Mouse (Mus musculus) hindbrain, embryonic 16.5 days (tissue): Measurements from ENCODE around the gene Zfp827. TPM values are rescaled to one million over a fixed set of nuclear protein-coding genes. Genes with fewer than 3 reads are reported as not detected.

Experiments
- ATAC-seq: fragments of 200-750 bp; cut with Nextera tagmentation; 2 replicates; pipeline ENCODE4 v1.8.0; 2017; ENCODE audit warnings: moderate TSS enrichment, moderate library complexity
- H3K27ac ChIP-seq: fragments of 300-500 bp; sonication (generic); 2 replicates; pipeline ENCODE4 v1.5.1; 2014; ENCODE audit warnings: low read depth, mild to moderate bottlenecking, control low read depth, low read length, moderate library complexity
- H3K27me3 ChIP-seq: fragments of 300-500 bp; sonication (generic); replicated peaks from 2 replicates; pipeline ENCODE4 v1.6.1; 2014; ENCODE audit warnings: low read length; ENCODE audit not compliant: control insufficient read depth, insufficient read depth
- H3K36me3 ChIP-seq: fragments of 300-500 bp; sonication (generic); 2 replicates; pipeline ENCODE4 v1.6.1; 2014; ENCODE audit warnings: mild to moderate bottlenecking, low read length, moderate library complexity, mixed read lengths; ENCODE audit not compliant: control insufficient read depth, insufficient read depth
- H3K4me1 ChIP-seq: fragments of 300-500 bp; sonication (generic); 2 replicates; pipeline ENCODE4 v1.6.1; 2014; ENCODE audit warnings: low read depth, low read length; ENCODE audit not compliant: control insufficient read depth, insufficient read depth
- H3K4me2 ChIP-seq: fragments of 300-500 bp; sonication (generic); 2 replicates; pipeline ENCODE4 v1.6.1; 2014; ENCODE audit warnings: mild to moderate bottlenecking, low read length, control low read depth, moderate library complexity
- H3K4me3 ChIP-seq: fragments of 300-500 bp; sonication (generic); 2 replicates; pipeline ENCODE4 v1.5.1; 2014; ENCODE audit warnings: mild to moderate bottlenecking, low read length, control low read depth, moderate library complexity
- H3K9ac ChIP-seq: fragments of 300-500 bp; sonication (generic); 2 replicates; pipeline ENCODE4 v1.6.1; 2014; ENCODE audit warnings: low read depth, mild to moderate bottlenecking, control low read depth, low read length, moderate library complexity
- H3K9me3 ChIP-seq: fragments of 300-500 bp; sonication (generic); 2 replicates; pipeline ENCODE4 v1.6.1; 2014; ENCODE audit warnings: mild to moderate bottlenecking, low read length, moderate library complexity; ENCODE audit not compliant: control insufficient read depth
- WGBS: fragments of 180-500 bp; shearing (Covaris S2); extraction: QIAGEN DNeasy Blood & Tissue Kit; methylation state at CpG from one replicate; pipeline ENCODE4 v1.1.7; 2014; 5-methylcytosine and 5-hydroxymethylcytosine counted together
- polyA plus RNA-seq: library from polyadenylated mRNA; unstranded; fragments of >200 nt; fragmentation: Nextera tagmentation; extraction: Ambion mirVana; gene quantifications from 2 replicates; pipeline ENCODE4 v1.2.1, GENCODE M21; 2015

Zfp827 gene
- polyA plus RNA-seq, 1 experiment from 2014 or later, result 9.2 TPM

DNA sequence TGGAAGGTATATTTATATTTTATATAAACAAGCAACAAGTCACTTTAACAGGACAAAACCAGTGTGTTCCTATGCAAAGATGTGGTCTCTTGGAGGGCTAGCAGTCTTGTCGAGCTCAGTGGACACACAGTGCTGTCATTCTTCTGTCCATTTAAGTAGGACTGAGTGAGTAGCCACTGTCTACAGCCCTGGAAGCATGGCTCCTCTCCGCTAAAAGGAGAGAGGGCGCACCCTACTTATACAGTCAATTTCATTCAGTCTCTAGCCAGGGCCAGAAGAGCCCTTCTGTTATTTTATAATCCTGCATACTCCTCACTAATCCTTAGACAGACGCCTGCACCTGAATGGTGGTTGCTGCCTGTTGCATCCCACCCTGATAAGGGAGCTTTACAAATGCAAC, 74.5 kb downstream of the Zfp827 start:
- H3K4me2 ChIP-seq, result no peak overlapping the region
- H3K27me3 ChIP-seq, result no peaks in the 10 kb centered on the region
- H3K4me1 ChIP-seq, result no peaks in the 10 kb centered on the region; the same call in 1 of the 2 replicates
- 78% methylated on average over 4 of the region's 4 CpGs for WGBS
- H3K9me3 ChIP-seq, result no peaks in the 10 kb centered on the region
- no peaks in the 10 kb centered on the region for H3K36me3 ChIP-seq
- no peak overlapping the region for H3K27ac ChIP-seq
- no peak overlapping the region for H3K4me3 ChIP-seq
- peak; percentile 50; the same call in 1 of the 2 replicates for ATAC-seq
- H3K9ac ChIP-seq, result no peak overlapping the region

- Histone ChIP-seq H3K9me3 (no peaks in the 10 kb centered on the region), H3K9ac (no peak overlapping the region), H3K36me3 (no peaks in the 10 kb centered on the region), H3K4me2 (no peak overlapping the region), H3K27me3 (no peaks in the 10 kb centered on the region), H3K4me1 (no peaks in the 10 kb centered on the region; the same call in 1 of the 2 replicates), H3K4me3 (no peak overlapping the region), H3K27ac (no peak overlapping the region)
- 80% methylated on average over 14 of the region's 14 CpGs for WGBS
- ATAC-seq, result no peak
Measured at GRCm38 (mm10) chr8:79103185-79103878, 75.1 kb downstream of the Zfp827 start.

DNA sequence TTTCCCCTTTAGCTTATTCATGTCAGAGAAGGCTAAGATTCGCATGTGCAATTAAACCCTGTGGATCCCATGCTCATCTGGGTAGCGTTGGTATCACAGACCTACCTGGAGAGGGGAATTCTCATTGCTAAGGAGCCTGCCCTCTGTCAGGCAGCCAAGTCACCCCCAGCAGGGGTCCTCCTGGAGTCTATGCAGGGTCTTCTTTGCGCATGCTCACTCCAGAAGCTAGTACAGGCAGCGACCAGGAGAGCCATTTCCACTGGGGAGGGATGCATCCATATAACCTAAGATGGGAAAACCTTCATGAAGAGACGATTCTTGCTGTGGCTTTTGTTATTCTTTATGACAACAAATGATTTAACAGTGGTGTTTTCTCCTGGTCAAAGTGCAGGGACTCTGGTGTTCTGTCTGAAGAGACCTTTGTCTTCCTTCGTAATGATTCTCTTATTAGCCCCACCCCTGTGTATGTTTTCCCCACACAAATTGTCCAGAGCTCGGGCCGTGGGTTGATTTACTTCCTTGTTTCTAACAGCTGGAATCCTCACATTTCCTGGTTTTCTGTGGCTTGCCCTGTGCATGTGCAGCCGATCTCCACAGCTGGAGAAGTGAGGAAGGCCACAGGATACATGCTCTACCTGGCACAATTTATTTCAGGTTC, 75.8 kb downstream of the Zfp827 start:
- Histone ChIP-seq H3K36me3 (0 out of 2 replicates have a peak, but pooled peaks cover under 1% of the 10 kb centered on the region), H3K4me1 (no peaks in the 10 kb centered on the region; the same call in 1 of the 2 replicates), H3K27ac (no peak overlapping the region), H3K4me3 (no peak overlapping the region), H3K4me2 (no peak overlapping the region), H3K27me3 (no peaks in the 10 kb centered on the region), H3K9me3 (no peaks in the 10 kb centered on the region), H3K9ac (no peak overlapping the region)
- no peak for ATAC-seq
- 64% methylated on average over 9 of the region's 9 CpGs for WGBS

DNA sequence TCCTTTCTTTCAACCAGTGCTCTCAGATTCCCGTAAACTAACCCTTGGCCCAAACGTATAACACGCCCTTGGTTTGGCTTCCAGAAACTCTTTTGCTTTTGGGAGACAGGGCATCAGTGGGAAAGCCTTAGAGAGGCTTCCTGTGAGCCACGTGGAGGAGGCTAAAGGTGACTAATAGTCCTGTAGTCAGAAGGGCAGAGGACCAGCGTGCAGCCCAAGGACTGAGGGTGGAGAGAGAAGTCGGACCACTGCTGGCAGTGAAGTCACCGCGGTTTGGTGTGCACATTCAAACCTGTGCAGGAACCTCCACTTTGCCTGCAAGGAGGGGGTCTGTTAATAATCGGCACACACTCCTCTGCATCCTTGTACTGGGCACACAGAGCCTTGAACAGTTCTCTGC, 76.4 kb downstream of the Zfp827 start:
- no peak overlapping the region for H3K27ac ChIP-seq

GRCm38 (mm10) chr8:79105186-79105585, 76.9 kb downstream of the Zfp827 start:
- Histone ChIP-seq H3K36me3 (0 out of 2 replicates have a peak, but pooled peaks cover 2% of the 10 kb centered on the region), H3K4me1 (no peaks in the 10 kb centered on the region; the same call in 1 of the 2 replicates), H3K27me3 (no peaks in the 10 kb centered on the region), H3K4me2 (no peak overlapping the region), H3K9me3 (no peaks in the 10 kb centered on the region), H3K27ac (no peak overlapping the region), H3K4me3 (no peak overlapping the region), H3K9ac (no peak overlapping the region)
- ATAC-seq, result no peak
- WGBS, result 65% methylated on average over 10 of the region's 10 CpGs

More for the DNA sequence above, 76.4 kb downstream of the Zfp827 start:
- Histone ChIP-seq H3K4me3 (no peak overlapping the region), H3K36me3 (0 out of 2 replicates have a peak, but pooled peaks cover 2% of the 10 kb centered on the region), H3K9me3 (no peaks in the 10 kb centered on the region), H3K4me1 (no peaks in the 10 kb centered on the region; the same call in 1 of the 2 replicates), H3K4me2 (no peak overlapping the region), H3K9ac (no peak overlapping the region), H3K27me3 (no peaks in the 10 kb centered on the region)
- WGBS, result 83% methylated on average over 9 of the region's 9 CpGs
- ATAC-seq, result no peak

- Histone ChIP-seq H3K4me1 (no peaks in the 10 kb centered on the region), H3K4me3 (no peak overlapping the region), H3K4me2 (no peak overlapping the region), H3K27ac (no peak overlapping the region), H3K9me3 (no peaks in the 10 kb centered on the region), H3K36me3 (peaks cover 4% of the 10 kb centered on the region; the same call in 1 of the 2 replicates), H3K27me3 (no peaks in the 10 kb centered on the region), H3K9ac (no peak overlapping the region)
- 91% methylated on average over 8 of the region's 8 CpGs for WGBS
- ATAC-seq, result peak; percentile 46; the same call in 1 of the 2 replicates
Measured at GRCm38 (mm10) chr8:79111461-79111860, 83.2 kb downstream of the Zfp827 start.

GRCm38 (mm10) chr8:79112480-79112879, 84.2 kb downstream of the Zfp827 start:
- 97% methylated on average over 15 of the region's 18 CpGs for WGBS
- Histone ChIP-seq H3K4me3 (no peak overlapping the region), H3K4me2 (no peak overlapping the region), H3K9ac (no peak overlapping the region), H3K4me1 (no peaks in the 10 kb centered on the region), H3K36me3 (peaks cover 4% of the 10 kb centered on the region; the same call in 1 of the 2 replicates), H3K27ac (no peak overlapping the region), H3K9me3 (no peaks in the 10 kb centered on the region), H3K27me3 (no peaks in the 10 kb centered on the region)
- no peak for ATAC-seq

DNA sequence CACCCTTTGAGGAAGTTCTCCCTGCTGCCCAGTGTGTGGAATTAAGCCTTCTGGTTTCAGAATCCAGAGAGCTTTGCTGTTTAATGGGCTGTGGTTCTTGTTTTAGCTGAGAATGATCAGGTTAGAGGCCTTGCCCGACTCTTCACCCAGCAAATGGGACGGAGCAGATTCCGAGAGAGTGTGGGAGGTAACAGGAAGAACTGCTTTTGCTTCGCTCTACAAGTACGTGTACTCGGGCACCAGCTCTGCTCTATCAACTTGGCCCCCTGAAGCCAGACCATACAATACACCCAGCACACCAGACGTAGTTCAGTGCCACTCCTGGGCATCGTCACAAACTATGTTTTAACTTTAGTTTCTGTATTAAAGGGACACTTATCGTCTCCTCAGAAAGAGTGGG, 85.3 kb downstream of the Zfp827 start:
- Histone ChIP-seq H3K36me3 (peaks cover 7% of the 10 kb centered on the region; the same call in 1 of the 2 replicates), H3K27ac (no peak overlapping the region), H3K4me1 (no peaks in the 10 kb centered on the region), H3K9me3 (no peaks in the 10 kb centered on the region), H3K4me2 (no peak overlapping the region), H3K4me3 (no peak overlapping the region), H3K9ac (no peak overlapping the region), H3K27me3 (no peaks in the 10 kb centered on the region)
- 91% methylated on average over 9 of the region's 9 CpGs for WGBS
- no peak for ATAC-seq

GRCm38 (mm10) chr8:79114561-79114960, 86.3 kb downstream of the Zfp827 start:
- Histone ChIP-seq H3K9ac (no peak overlapping the region), H3K27me3 (no peaks in the 10 kb centered on the region), H3K27ac (no peak overlapping the region), H3K4me2 (no peak overlapping the region), H3K36me3 (peaks cover 5% of the 10 kb centered on the region; the same call in 1 of the 2 replicates), H3K9me3 (no peaks in the 10 kb centered on the region), H3K4me1 (no peaks in the 10 kb centered on the region), H3K4me3 (no peak overlapping the region)
- WGBS, result 60% methylated on average over 6 of the region's 6 CpGs
- no peak for ATAC-seq
